Comparison of ENCODE assay signal across 8 mouse cellular contexts in the genomic region with DNA sequence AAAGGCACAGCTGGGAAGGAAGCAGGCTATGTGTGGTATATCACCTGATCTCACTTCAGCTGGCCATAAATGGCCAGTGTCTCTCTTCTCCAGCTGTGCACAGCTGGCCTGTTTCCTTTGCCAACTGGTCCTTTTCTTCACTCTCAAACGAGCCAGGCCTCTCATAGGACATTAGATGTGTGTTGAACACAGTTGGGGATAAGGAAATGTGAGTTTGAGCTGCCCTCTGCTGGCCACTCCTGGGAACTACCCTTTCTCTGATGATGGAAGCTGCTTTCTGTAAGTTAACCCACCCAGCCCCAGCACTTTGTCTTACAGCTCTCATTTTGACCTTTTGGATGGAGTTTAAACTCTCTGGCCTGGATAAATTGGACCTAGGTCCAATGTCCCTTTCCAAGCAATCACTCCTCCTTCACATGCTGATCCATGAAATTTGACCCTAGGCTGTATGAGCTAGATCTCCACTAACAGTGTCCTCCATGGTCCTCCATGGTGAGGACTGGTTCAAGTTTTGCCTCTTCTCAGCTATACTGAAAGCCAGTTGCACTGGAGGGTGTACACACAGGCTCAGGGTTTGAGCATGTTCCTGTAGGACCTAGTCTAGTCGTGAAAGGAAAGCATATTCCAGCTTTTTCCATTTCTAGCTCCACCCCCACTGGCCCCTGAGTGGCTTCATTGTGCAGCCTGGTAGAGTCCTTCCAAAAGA. TPM values are rescaled to one million over a fixed set of nuclear protein-coding genes. Genes with fewer than 3 reads are reported as not detected.
DNase-seq lines count a peak whose midpoint lies in the region; ATAC-seq and TF ChIP-seq lines count a peak whose summit lies in the region.

No protein-coding gene starts in this region.

- peaks cover 1% of the 10 kb centered on the region for H3K27me3 ChIP-seq in CH12.LX (replicated peaks)
- no peaks in the 10 kb centered on the region for H3K27me3 ChIP-seq in heart, embryonic 14.5 days (ENCODE audit: control insufficient read depth, insufficient read depth, low read length)
- no peaks in the 10 kb centered on the region for H3K27me3 ChIP-seq in kidney, postnatal 0 days (ENCODE audit: insufficient read depth, low read length)
- H3K27me3 ChIP-seq in liver, embryonic 11.5 days (replicated peaks; ENCODE audit: control insufficient read depth, insufficient read depth, low read length), result no peaks in the 10 kb centered on the region
- H3K27me3 ChIP-seq in neural tube, embryonic 11.5 days (ENCODE audit: control insufficient read depth, insufficient read depth, low read length), result no peaks in the 10 kb centered on the region
- no peaks in the 10 kb centered on the region for H3K27me3 ChIP-seq in stomach, embryonic 16.5 days (ENCODE audit: control insufficient read depth, insufficient read depth, low read length)

- H3K9me3 ChIP-seq in CH12.LX (replicated peaks; ENCODE audit: low read length), result no peaks in the 10 kb centered on the region
- no peaks in the 10 kb centered on the region for H3K9me3 ChIP-seq in heart, embryonic 14.5 days (ENCODE audit: control insufficient read depth, low read length)
- no peaks in the 10 kb centered on the region for H3K9me3 ChIP-seq in kidney, postnatal 0 days (replicated peaks; ENCODE audit: low read length)
- no peaks in the 10 kb centered on the region for H3K9me3 ChIP-seq in liver, embryonic 11.5 days (ENCODE audit: control insufficient read depth, low read length)
- no peaks in the 10 kb centered on the region for H3K9me3 ChIP-seq in neural tube, embryonic 11.5 days (ENCODE audit: control insufficient read depth, low read length)
- no peaks in the 10 kb centered on the region for H3K9me3 ChIP-seq in stomach, embryonic 16.5 days (replicated peaks; ENCODE audit: control insufficient read depth, low read length)

- H3K79me2 ChIP-seq in CH12.LX (replicated peaks; ENCODE audit: control insufficient read depth, extremely low read depth, insufficient read depth, poor library complexity, severe bottlenecking), result no peaks in the 10 kb centered on the region

- H3K4me3 ChIP-seq in CH12.LX (replicated peaks in 1 of 3; ENCODE audit: low read depth in 2 of 3, low read length in 2 of 3, poor library complexity in 1 of 3), result no peak overlapping the region
- no peak overlapping the region for H3K4me3 ChIP-seq in heart, embryonic 14.5 days (ENCODE audit: control insufficient read depth in 1 of 2, insufficient read depth in 1 of 2, low read depth in 1 of 2, low read length in 2 of 2)
- H3K4me3 ChIP-seq in kidney, postnatal 0 days (replicated peaks; ENCODE audit: low read depth, low read length), result no peak overlapping the region
- H3K4me3 ChIP-seq in liver, embryonic 11.5 days (ENCODE audit: low read depth, low read length), result no peak overlapping the region
- no peak overlapping the region for H3K4me3 ChIP-seq in neural tube, embryonic 11.5 days (ENCODE audit: low read depth, low read length)
- H3K4me3 ChIP-seq in stomach, embryonic 16.5 days (replicated peaks; ENCODE audit: low read length), result no peak overlapping the region

- in situ Hi-C loops in CH12.LX (cut with MboI; ENCODE audit: low pct_ligation_motif_present, low pct_unique_long_range_greater_than_20kb, low sequenced_read_pairs), result loop anchor here (5.0 to 10.0 kb wide), 3 partner anchors 51 to 299 kb away; a partner anchor contains a TSS

- no peak for TF ChIP-seq POLR2A in CH12.LX (IDR thresholded peaks at IDR 0.05; ENCODE audit: low read depth, low read length)

- no peak overlapping the region for H3K4me2 ChIP-seq in CH12.LX (ENCODE audit: insufficient read depth, low read depth, poor library complexity, severe bottlenecking)
- no peak overlapping the region for H3K4me2 ChIP-seq in heart, embryonic 14.5 days (ENCODE audit: low read length)
- no peak overlapping the region for H3K4me2 ChIP-seq in kidney, postnatal 0 days (ENCODE audit: low read length)
- no peak overlapping the region for H3K4me2 ChIP-seq in liver, embryonic 11.5 days
- no peak overlapping the region for H3K4me2 ChIP-seq in neural tube, embryonic 11.5 days (ENCODE audit: low read depth)
- H3K4me2 ChIP-seq in stomach, embryonic 16.5 days (ENCODE audit: low read depth, low read length), result no peak overlapping the region

- ATAC-seq in heart, embryonic 14.5 days (ENCODE audit: insufficient number of reproducible peaks, insufficient read depth, low FRiP score, low read depth), result 0 out of 2 replicates have a peak, but pooled peaks have one; percentile 43
- peak; percentile 67 for ATAC-seq in kidney, postnatal 0 days (replicated peaks; ENCODE audit: low FRiP score, low read depth)
- no peak for ATAC-seq in liver, embryonic 11.5 days (replicated peaks; ENCODE audit: low FRiP score)
- peak; percentile 60; the same call in 1 of the 2 replicates for ATAC-seq in neural tube, embryonic 11.5 days (ENCODE audit: insufficient read depth, low FRiP score, low TSS enrichment)
- peak; percentile 65 for ATAC-seq in stomach, embryonic 16.5 days (ENCODE audit: insufficient read depth, low FRiP score)

- peak; percentile 97 for TF ChIP-seq RAD21 in CH12.LX (IDR thresholded peaks at IDR 0.05; ENCODE audit: low read depth, low read length)

- H3K36me3 ChIP-seq in CH12.LX (replicated peaks in 1 of 2; ENCODE audit: control insufficient read depth in 1 of 2, insufficient read depth in 1 of 2, low read length in 1 of 2), result no peaks in the 10 kb centered on the region
- H3K36me3 ChIP-seq in heart, embryonic 14.5 days (ENCODE audit: control insufficient read depth, insufficient read depth, low read length), result no peaks in the 10 kb centered on the region
- H3K36me3 ChIP-seq in kidney, postnatal 0 days (ENCODE audit: insufficient read depth, low read length), result no peaks in the 10 kb centered on the region
- no peaks in the 10 kb centered on the region for H3K36me3 ChIP-seq in liver, embryonic 11.5 days (ENCODE audit: control insufficient read depth, insufficient read depth, low read length)
- no peaks in the 10 kb centered on the region for H3K36me3 ChIP-seq in neural tube, embryonic 11.5 days (ENCODE audit: control insufficient read depth, insufficient read depth, low read length)
- H3K36me3 ChIP-seq in stomach, embryonic 16.5 days (ENCODE audit: control insufficient read depth, insufficient read depth, low read length), result no peaks in the 10 kb centered on the region

- no peak overlapping the region for H3K27ac ChIP-seq in CH12.LX (ENCODE audit: insufficient read depth, low read depth)
- H3K27ac ChIP-seq in heart, embryonic 14.5 days (replicated peaks in 1 of 2; ENCODE audit: control insufficient read depth in 1 of 2, insufficient read depth in 1 of 2, low read depth in 2 of 2, low read length in 2 of 2), result no peak overlapping the region
- no peak overlapping the region for H3K27ac ChIP-seq in kidney, postnatal 0 days
- no peak overlapping the region for H3K27ac ChIP-seq in liver, embryonic 11.5 days (ENCODE audit: low read depth, low read length)
- H3K27ac ChIP-seq in neural tube, embryonic 11.5 days (ENCODE audit: low read depth, low read length), result no peak overlapping the region
- no peak overlapping the region for H3K27ac ChIP-seq in stomach, embryonic 16.5 days (ENCODE audit: low read length)

- no peak for TF ChIP-seq EP300 in CH12.LX (IDR thresholded peaks at IDR 0.05; ENCODE audit: low read length)

- dilution Hi-C loops in CH12.LX (cut with MboI; ENCODE audit: extremely low pct_ligation_motif_present, extremely low pct_unique_long_range_greater_than_20kb, low sequenced_read_pairs), result no loop called here

- WGBS in heart, embryonic 14.5 days, result 9% methylated on average over 2 of the region's 2 CpGs
- 8% methylated on average over 2 of the region's 2 CpGs for WGBS in kidney, postnatal 0 days
- 12% methylated on average over 2 of the region's 2 CpGs for WGBS in liver, embryonic 11.5 days
- WGBS in neural tube, embryonic 11.5 days, result 13% methylated on average over 2 of the region's 2 CpGs
- WGBS in stomach, embryonic 16.5 days, result 11% methylated on average over 2 of the region's 2 CpGs

- H3K4me1 ChIP-seq in CH12.LX (ENCODE audit: control insufficient read depth in 1 of 2, insufficient read depth in 2 of 2), result peaks cover 0 to 23% of the 10 kb centered on the region in 2 experiments; a peak in 2 of 4 replicates
- H3K4me1 ChIP-seq in heart, embryonic 14.5 days (ENCODE audit: control insufficient read depth in 2 of 2, insufficient read depth in 2 of 2, low read length in 2 of 2), result no peaks in the 10 kb centered on the region
- H3K4me1 ChIP-seq in kidney, postnatal 0 days (replicated peaks; ENCODE audit: insufficient read depth, low read length), result no peaks in the 10 kb centered on the region
- H3K4me1 ChIP-seq in liver, embryonic 11.5 days (replicated peaks; ENCODE audit: control insufficient read depth, insufficient read depth, low read length), result no peaks in the 10 kb centered on the region; the same call in 1 of the 2 replicates
- no peaks in the 10 kb centered on the region for H3K4me1 ChIP-seq in neural tube, embryonic 11.5 days (ENCODE audit: control insufficient read depth, insufficient read depth, low read length)
- peaks cover 2% of the 10 kb centered on the region; the same call in 1 of the 2 replicates for H3K4me1 ChIP-seq in stomach, embryonic 16.5 days (ENCODE audit: control insufficient read depth, insufficient read depth, low read length)

- peak; percentile 89 for DNase-seq in CH12.LX (ENCODE audit: extremely low read depth)
- peak; percentile 48 for DNase-seq in c-Kit-negative CD71-positive TER-119-positive erythroid progenitor cells, embryonic 14.5 days (ENCODE audit: low read depth, low spot score)
- peak; percentile 85 for DNase-seq in fibroblast of lung, adult 2 months (ENCODE audit: low read depth)
- DNase-seq in kidney, postnatal 0 days (ENCODE audit: low spot score), result peak; percentile 95
- DNase-seq in liver, embryonic 11.5 days (ENCODE audit: low spot score), result peak; percentile 77
- DNase-seq in neural tube, embryonic 11.5 days (ENCODE audit: low spot score), result peak; percentile 89

- no peak overlapping the region for H3K9ac ChIP-seq in CH12.LX (ENCODE audit: insufficient read depth, low read depth)
- H3K9ac ChIP-seq in heart, embryonic 14.5 days (ENCODE audit: low read length), result no peak overlapping the region
- no peak overlapping the region for H3K9ac ChIP-seq in kidney, postnatal 0 days (ENCODE audit: low read depth, low read length)
- H3K9ac ChIP-seq in liver, embryonic 11.5 days (ENCODE audit: low read depth, low read length), result no peak overlapping the region
- no peak overlapping the region for H3K9ac ChIP-seq in neural tube, embryonic 11.5 days (ENCODE audit: low read length)
- no peak overlapping the region for H3K9ac ChIP-seq in stomach, embryonic 16.5 days (ENCODE audit: low read length)

- peak; percentile 81 to 98 for TF ChIP-seq CTCF in CH12.LX (conservative IDR thresholded peaks at IDR 0.05 in 1 of 2, IDR thresholded peaks at IDR 0.05 in 1 of 2; ENCODE audit: low read depth in 2 of 2, low read length in 2 of 2)
- peak; percentile 97 for TF ChIP-seq CTCF in kidney, postnatal 0 days (IDR thresholded peaks at IDR 0.05; ENCODE audit: low read depth)

RNA-seq across cellular contexts. Expression of a gene that starts 13.0 kb away (rescaled TPM):
- total RNA-seq in CH12.LX (2012; rRNA removed) (not detected in 2 replicates), CH12.LX (2014; rRNA removed) (not detected in 2 replicates)
- polyA plus RNA-seq in CH12.LX (2012; ENCODE audit: insufficient read length, low read depth), result not detected in 2 replicates
- polyA plus RNA-seq in heart, embryonic 14.5 days (2014; fragmentation: Nextera tagmentation; extraction: Ambion mirVana), result not detected in 2 replicates
- 0.13 TPM in 1 of 2 replicates, not detected in the other for polyA plus RNA-seq in kidney, postnatal 0 days (2015; fragmentation: Nextera tagmentation; extraction: Ambion mirVana)
- polyA plus RNA-seq in liver, embryonic 11.5 days (2014; fragmentation: Nextera tagmentation; extraction: Ambion mirVana), result not detected in 2 replicates
- 0.11 TPM in 1 of 2 replicates, not detected in the other for polyA plus RNA-seq in neural tube, embryonic 11.5 days (2014; fragmentation: Nextera tagmentation; extraction: Ambion mirVana)
- 33.0 and 35.9 TPM in 2 replicates for polyA plus RNA-seq in stomach, embryonic 16.5 days (2015; fragmentation: Nextera tagmentation; extraction: Ambion mirVana)

RNA-seq across cellular contexts. Expression of a gene that starts 31.6 kb away (rescaled TPM):
- total RNA-seq in CH12.LX (2012; rRNA removed) (3.3 and 4.9 TPM in 2 replicates), CH12.LX (2014; rRNA removed) (2.2 and 4.2 TPM in 2 replicates)
- 4.2 and 5.2 TPM in 2 replicates for polyA plus RNA-seq in CH12.LX (2012; ENCODE audit: insufficient read length, low read depth)
- 132 and 150 TPM in 2 replicates for polyA plus RNA-seq in heart, embryonic 14.5 days (2014; fragmentation: Nextera tagmentation; extraction: Ambion mirVana)
- 246 and 258 TPM in 2 replicates for polyA plus RNA-seq in kidney, postnatal 0 days (2015; fragmentation: Nextera tagmentation; extraction: Ambion mirVana)
- polyA plus RNA-seq in liver, embryonic 11.5 days (2014; fragmentation: Nextera tagmentation; extraction: Ambion mirVana), result 154 and 167 TPM in 2 replicates
- 210 and 222 TPM in 2 replicates for polyA plus RNA-seq in neural tube, embryonic 11.5 days (2014; fragmentation: Nextera tagmentation; extraction: Ambion mirVana)
- polyA plus RNA-seq in stomach, embryonic 16.5 days (2015; fragmentation: Nextera tagmentation; extraction: Ambion mirVana), result 131 and 144 TPM in 2 replicates

Comparison
In these comparisons a context has a peak if more than half of its experiments do, and no peak if none do; other contexts are left out.
1. RNA of a gene that starts 13.0 kb away (polyA plus RNA-seq): 33.0 to 35.9 TPM in stomach, embryonic 16.5 days; 0.13 TPM in kidney, postnatal 0 days, 0.11 TPM in neural tube, embryonic 11.5 days, not detected in CH12.LX, not detected in heart, embryonic 14.5 days and not detected in liver, embryonic 11.5 days; every median in the first group is over 10 times any median in the second.
2. RNA of a gene that starts 31.6 kb away (polyA plus RNA-seq): 246 to 258 TPM in kidney, postnatal 0 days, 210 to 222 TPM in neural tube, embryonic 11.5 days, 154 to 167 TPM in liver, embryonic 11.5 days, 132 to 150 TPM in heart, embryonic 14.5 days and 131 to 144 TPM in stomach, embryonic 16.5 days; 4.2 to 5.2 TPM in CH12.LX; every median in the first group is over 10 times any median in the second.
3. Peak in every context shown above with its lines, with median percentiles within 50 percentile points of each other: DNase-seq.